Mouse (Mus musculus) fibroblast of lung, adult 2 months (primary cell): ENCODE results near the gene Prok1.
A peak's percentile ranks its signal among the peaks of the same experiment; 100 is the strongest.

Experiments
- DNase-seq: peaks from one replicate; pipeline ENCODE4 v3.0.0-alpha.2; 2011; ENCODE audit warnings: low read depth

Prok1 gene

GRCm38 (mm10) chr3:107239607-107240006 is at the start of gene Prok1:
Gene Prok1, minus strand, starts transcription at chr3:107239707.
- DNase-seq, result no peak

DNA sequence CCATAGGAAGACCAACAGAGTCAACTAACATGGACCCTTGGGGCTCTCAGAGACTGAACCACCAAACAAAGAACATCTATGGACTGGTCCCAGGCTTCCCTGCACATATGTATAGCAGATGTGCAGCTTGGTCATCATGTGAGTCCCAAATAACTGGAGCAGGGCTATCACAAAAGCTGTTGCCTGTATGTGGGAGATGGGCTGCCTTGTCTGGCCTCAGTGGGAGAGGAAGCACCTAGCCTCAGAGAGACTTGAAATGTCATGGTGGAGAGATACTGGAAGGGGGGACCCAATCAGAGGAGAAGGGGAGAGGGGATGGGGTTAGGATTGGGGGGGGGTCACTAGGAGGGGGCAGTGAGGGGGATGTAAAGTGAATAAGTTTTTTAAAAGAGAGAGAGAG is 47.8 kb upstream of the Prok1 start:
- no peak for DNase-seq

GRCm38 (mm10) chr3:107286123-107286522 is 46.6 kb upstream of the Prok1 start:
- no peak for DNase-seq

DNA sequence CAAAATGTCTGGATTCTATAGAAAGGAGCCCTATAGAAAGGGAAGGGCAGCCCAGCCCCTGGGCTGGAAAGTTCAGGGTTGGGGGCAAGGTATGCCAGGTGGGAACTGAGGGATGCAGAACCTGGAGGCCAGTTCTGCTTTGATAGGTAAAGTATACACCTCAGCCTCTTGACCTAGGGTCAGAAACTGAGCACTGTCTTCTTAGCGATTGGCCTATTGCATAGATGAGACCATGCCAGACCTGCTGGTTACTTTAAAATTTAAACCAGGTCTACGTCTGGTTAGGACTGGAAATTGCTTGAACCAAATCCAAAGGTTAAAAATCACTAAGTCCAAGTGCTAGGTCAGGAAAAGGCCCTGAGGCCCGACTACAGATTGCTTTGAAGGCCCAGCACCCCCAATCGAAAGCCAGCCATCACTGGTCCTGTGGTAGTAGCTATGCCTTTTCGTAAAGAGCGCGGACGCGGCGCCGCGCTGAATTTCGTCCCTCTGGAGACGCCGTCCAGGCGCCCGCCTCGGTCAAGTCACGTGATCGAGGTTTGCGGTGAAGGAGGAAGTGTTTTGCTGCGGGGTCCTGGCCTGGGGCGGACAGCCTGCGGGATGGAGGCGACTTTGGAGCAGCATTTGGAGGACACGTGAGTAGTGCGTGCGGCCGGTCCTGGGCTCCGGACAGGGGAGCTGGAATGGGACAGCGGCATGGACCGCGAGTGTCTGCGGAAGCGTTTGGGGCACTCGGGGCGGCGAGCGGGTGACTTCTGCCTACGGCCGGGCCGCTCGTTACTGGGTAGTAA is 39.2 kb upstream of the Prok1 start, which contains the start of gene Lamtor5:
Gene Lamtor5 (plus strand): TSS at position 380 of the 791 bp plus-strand sequence.
- DNase-seq, result peak; percentile 56

DNA sequence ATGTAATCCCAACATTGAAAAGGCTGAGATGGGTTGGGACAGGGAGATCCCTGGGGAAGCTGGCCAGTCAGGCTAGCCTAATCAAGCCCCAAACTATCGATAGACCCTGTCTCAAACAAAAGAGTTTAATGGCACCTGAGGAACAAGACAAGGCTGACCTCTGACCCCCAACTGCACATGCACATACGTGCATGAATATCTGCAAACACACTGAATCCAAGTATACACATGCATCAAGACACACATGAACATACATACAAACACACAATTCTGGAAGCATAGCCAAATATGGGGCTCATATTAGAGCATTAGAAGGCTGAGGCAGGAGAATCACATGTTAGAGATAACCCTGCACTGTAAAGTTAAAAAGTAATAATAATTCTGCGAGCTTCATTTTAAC is 37.1 kb upstream of the Prok1 start:
- DNase-seq, result no peak

DNA sequence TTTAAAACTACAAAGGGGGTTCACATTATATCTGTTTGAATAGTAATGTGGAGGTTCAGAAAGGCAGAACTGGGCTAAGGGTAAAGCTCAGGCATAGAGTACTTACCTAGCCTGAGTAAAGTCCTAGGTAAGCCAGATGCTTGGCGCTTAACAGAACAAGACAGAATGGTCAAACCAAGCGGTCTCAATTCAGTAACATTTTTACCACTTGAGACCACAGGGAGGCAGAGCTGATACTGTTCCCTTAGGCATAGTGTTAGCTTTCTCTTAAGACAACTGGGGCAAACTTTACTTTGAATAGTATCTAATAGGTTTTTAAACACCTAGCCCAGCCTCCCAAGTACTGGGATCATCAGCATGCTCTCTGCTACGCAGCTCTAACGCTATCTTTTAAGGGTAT is 36.5 kb upstream of the Prok1 start:
- DNase-seq, result no peak

DNA sequence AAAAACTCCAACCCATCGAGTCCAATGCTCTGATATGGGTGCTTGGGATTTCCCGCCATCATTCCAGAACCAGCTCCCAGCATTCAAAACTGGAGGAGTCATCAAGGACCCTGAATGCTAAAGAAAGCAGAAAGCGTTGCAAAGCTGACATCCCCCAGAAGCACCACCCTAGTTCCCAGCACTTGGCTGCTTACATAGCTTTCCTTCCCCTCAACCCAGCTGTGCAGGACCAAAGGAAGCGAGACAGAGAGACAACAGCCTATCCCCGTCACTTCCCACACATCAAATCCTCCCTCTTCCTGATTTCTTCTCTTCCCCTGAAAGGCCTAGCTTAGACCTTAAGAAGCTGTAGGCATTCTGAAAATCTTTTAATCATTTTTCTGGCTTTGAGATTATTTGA is 35.8 kb upstream of the Prok1 start:
- no peak for DNase-seq

GRCm38 (mm10) chr3:107273820-107274219 is 34.3 kb upstream of the Prok1 start:
- no peak for DNase-seq

DNA sequence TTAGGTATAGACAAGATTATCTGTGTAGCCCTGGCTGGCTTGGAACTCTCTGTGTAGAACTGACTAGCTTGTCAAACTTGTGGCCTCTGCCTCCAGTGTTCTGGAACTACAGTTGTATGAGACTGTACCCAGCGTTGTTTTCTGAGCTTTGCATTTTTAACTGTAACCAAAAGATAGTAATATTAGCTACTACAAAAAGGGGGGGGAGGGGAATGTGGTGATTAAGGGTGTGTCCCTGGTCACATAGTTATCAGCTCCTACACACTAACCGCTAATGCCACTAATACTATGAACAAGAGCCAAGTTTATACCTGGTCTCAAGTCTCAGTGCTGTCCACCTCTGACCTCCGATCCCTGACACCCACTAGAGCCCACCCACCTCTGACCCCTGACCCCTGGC is 32.9 kb upstream of the Prok1 start:
- DNase-seq, result no peak

GRCm38 (mm10) chr3:107266814-107267345 is 27.4 kb upstream of the Prok1 start:
- DNase-seq, result no peak

- DNase-seq, result no peak
These were observed 22.3 kb upstream of the Prok1 start for GRCm38 (mm10) chr3:107261851-107262165.

DNA sequence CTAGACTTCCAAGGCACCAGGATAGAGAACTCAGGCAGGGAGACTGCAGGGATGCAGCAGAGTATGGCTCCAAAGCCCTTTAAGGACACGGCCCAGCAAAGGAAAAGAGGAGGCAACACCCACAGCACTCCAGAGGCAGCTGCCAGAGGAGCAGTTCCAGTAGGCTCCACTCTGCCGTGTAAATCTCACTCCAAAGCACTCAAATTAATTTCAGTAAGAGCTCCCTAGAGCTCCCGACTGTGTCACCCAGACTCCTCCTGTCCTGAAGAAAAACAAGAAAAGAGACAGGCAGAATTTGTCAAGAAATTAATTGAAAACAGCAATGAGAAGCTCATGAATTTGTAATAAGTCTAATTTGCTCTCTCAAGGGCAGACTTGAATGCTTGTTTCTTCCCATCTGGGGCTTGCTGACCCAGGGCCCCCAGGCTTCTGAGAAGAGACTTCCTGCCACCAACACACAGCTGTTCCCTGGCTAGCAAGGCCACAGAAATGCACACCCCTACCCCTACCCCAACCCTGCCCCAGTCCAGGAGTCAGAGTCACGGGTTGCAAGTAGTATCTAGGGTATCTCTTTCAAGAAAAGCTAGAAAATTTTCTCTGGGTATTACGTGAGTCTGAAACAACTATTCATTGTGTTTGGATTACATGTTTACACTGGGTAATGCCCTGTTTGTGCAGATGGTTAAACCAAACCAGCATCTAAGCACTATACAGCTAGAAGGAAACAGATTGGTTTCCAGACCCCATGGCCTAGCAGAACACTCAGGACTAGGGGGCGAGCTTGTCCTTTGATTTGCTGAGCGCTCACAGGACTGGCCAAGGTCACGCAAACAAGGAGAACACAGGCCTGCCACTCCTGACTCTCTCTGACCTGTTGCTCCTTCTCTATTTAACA is 21.7 kb upstream of the Prok1 start:
- no peak for DNase-seq

DNA sequence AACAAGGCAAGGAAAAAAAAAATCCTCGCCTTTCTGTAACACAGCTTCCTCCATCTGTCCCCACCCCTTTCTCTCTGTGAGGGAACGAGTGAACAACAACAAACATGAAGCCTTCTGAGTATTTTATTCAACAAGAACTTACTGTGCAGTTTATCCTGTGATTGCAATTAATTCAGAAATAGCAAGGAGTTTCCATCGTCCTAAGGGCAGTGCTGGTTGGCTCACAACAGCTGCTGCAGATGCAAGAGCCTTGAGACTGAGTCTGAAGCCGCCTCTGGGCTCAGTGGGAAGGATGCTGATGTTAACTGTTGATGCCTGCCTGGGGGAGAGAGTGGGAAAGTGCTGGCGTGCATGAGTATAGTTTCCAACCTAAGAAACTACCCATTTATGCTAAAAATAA is 18.4 kb upstream of the Prok1 start:
- DNase-seq, result no peak

- no peak for DNase-seq
These were observed 17.2 kb upstream of the Prok1 start for GRCm38 (mm10) chr3:107256724-107257123.

GRCm38 (mm10) chr3:107255992-107256391 is 16.5 kb upstream of the Prok1 start:
- no peak for DNase-seq

- no peak for DNase-seq
These were observed 14.4 kb upstream of the Prok1 start for GRCm38 (mm10) chr3:107253925-107254324.

GRCm38 (mm10) chr3:107252035-107252434 is 12.5 kb upstream of the Prok1 start:
- no peak for DNase-seq

DNA sequence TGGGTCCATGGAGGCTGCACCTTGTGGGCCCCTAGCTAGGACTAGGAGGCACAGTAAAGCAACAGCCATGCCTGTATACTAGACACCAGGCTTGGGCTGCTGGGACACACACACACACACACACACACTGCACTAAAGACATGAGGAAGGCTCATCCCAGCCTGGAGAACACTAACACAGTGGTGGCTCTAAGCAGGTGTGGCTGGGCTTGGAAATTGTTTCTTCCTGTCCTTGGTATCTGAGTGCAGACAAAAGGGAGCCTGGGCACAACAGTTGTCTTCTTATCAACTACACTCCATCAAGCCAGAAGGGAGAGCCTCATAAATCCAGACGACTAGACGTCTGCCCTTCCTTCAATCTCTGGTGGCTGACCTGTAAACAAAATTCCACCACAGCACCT is 10.8 kb upstream of the Prok1 start:
- no peak for DNase-seq

DNA sequence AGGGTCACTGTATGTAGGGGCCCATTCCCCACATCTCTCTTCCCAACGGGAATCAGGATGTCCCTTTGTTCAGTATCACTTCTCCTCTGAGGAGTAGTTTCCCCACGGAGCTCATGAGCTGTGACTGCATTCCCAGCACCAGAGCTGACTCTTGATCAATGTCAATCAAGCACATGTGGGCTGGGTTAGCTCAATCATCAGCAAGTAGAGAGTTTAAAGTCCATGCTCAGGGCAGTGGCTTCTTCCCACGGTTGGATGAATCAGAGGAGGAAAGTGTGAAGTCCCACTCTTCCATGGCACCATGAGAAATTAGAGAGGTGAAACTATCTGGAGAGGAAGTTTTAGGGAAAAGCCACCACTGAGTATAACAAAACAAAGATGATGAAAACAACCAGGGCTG is 9.5 kb upstream of the Prok1 start:
- DNase-seq, result no peak

DNA sequence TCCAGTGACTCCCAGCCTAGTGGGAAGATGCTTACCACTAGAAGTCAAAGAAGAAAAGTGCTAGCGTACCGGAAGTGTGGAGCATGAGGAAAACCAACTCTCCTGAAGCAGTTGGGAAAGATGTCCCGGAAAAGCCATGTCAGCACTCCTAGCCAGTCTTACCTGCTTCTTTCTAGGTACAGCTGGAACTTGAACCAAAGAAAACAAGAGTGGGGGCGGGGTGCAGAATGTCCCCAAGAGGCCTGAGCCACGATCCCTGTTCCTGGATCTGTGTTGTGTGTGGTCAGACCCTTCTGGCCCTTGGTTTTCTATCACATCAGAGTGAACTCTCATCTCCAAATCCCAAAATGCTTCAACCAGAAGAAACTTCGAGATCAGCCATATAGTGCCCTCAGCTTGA is 7.4 kb upstream of the Prok1 start:
- no peak for DNase-seq

- DNase-seq, result no peak
These were observed 2.0 kb upstream of the Prok1 start for GRCm38 (mm10) chr3:107241389-107242094.

DNA sequence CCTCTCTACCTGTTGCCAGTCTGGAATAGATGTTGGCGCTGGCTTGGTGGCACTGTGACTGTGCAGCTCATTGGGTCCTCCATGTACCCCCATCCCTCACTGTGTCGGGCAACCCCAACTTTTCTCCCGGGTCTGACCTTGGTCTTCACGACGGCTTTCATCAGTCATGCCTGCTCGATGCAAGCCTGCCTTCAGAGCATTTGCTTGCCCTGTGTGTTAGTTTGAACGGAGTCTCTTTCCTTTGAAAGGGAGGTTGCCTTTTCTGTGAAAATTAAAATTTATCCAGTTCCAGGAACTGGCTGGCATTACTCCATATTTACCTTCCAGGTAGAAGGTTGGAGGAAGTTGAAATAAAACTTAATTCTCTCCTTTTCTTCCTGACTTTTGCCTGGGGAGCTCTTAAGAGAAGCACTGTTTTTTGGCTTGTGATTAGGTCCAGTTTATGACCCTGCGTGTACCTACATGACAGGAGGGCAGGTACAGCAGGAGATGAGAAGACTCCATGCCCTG is 981 bp downstream of the Prok1 start:
- no peak for DNase-seq
